Mouse (Mus musculus) CD8-positive naive resting alpha-beta T cell, adult 2 months (primary cell): ENCODE results near the gene Six6.

Experiments used
- DNase-seq, 2 experiments: peaks; one replicate each; pipeline ENCODE4 v3.0.0; 2022; ENCODE audit warnings: low read depth in 2 of 2, low spot score in 2 of 2

The Six6 gene

DNA sequence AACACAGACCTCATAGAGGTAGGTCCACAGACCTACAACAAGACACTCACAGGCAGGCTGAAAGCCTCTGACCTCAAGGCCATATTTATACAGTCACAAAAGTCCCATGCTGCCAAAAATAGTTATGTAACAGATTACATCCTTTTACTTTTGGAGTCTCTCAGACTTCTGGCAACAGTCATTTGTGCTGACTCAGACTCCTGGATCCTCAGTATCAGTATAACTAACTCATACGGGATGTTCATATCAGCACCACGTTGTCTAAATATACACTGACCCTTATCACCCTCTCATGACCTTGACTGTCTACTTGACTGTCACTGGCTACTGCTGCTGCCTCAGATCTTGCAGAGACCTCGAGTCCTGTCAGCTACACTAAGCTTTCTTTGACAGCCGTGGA is 15.2 kb downstream of the Six6 start:
- DNase-seq = no peak

GRCm38 (mm10) chr12:72957829-72958424 is 18.2 kb downstream of the Six6 start:
- no peak for DNase-seq

DNA sequence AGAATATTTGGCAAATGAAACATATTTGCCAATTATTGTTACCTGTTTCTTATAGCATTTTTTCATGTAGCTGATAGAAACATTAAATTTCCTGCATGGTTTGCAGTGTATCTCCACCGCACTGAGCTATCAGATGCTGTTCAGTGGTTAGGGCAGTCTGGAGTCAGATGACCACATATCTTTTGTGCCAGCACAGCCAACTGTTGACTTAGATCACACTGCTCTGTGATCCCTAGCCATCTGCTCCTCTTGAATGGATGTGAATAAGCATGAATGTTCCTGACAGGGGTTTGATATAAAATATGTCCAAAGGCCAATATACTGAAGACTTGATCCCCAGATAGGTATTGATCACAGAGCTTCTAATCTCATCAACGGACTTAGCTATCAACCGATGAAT is 18.8 kb downstream of the Six6 start:
- DNase-seq = no peak

DNA sequence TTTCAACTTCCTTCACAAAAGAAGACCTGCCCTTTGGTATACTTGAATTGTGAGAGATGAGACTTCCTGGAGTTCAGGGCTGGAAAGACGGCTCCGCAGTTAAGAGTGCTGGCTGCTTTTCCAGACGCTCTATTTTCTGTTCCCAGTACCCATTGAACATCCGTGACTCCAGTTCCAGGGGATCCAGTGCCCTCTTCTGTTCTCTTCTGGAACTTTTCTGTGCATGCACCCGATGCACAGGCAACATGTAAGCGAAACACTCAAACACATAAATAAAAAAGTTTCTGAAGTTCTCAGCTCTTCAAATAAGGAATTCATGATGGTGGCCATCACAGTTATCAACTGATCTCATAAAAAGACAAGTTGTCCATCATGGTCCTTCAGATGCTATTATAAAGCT is 23.1 kb downstream of the Six6 start:
- DNase-seq = no peak

- DNase-seq = no peak
Observed at GRCm38 (mm10) chr12:72967541-72967940, 27.8 kb downstream of the Six6 start.

GRCm38 (mm10) chr12:72970620-72971019 is 30.9 kb downstream of the Six6 start:
- no peak for DNase-seq

DNA sequence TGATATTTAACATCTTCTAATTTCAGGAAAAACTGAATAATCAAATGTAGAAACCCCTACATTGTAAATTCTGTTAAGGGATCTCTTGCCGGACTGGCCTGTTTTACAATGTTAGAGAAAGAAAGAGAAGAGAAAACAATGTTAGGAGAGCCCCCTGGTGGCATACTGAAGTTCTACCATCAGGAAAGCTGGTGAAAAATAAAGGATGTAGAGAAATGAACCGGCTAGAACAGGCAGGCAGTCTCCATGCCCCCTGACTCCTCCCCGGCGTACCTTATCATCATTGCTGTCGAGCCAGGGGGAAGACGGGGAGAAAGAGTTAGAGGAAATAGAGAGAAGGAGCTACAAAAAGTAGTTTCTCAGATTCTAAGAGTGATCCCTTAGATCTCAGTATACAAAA is 33.5 kb downstream of the Six6 start:
- peak; percentile 10 to 52 for DNase-seq

DNA sequence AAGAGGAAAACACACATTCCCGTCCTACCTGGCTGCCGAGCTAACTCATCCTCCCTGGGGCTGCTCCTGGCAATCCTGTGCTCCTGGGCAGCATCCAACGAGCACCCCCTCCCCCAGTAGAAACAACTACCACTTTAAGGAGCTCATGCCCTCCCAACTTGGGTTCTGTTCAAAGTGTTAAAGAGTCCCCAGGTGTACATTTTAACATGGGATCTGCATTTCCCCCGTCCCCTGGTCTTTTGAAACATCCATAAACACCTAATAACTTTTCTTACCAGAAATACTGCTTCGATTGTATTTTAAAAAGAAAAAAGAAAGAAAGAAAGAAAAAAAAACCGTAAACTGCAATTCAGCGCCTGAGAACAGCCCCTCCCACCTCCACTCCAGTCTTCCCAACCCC is 36.5 kb downstream of the Six6 start:
- no peak for DNase-seq

- DNase-seq = peak; percentile 49 to 69
Observed at GRCm38 (mm10) chr12:72976718-72977117, 37.0 kb downstream of the Six6 start.

GRCm38 (mm10) chr12:72977851-72978250 is 38.2 kb downstream of the Six6 start:
- no peak for DNase-seq

DNA sequence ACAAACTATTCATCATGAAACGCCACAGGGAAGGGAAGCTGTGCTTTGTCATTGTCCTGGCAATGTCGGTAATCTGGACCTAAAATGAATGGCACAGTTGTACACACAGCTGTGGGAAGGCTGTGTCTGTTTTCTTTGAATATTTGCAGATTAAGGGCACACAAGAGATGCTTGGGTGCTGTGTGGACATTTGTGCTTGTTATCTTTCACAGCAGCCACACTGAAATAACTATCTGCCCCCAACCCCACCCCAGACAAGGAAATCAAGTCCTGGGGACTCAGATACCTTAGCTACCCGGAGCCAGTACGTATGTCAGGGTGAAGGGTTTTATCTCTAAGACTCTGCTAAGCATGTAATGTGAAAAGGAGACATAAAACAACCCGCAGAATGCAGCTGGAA is 39.5 kb downstream of the Six6 start:
- no peak for DNase-seq

DNA sequence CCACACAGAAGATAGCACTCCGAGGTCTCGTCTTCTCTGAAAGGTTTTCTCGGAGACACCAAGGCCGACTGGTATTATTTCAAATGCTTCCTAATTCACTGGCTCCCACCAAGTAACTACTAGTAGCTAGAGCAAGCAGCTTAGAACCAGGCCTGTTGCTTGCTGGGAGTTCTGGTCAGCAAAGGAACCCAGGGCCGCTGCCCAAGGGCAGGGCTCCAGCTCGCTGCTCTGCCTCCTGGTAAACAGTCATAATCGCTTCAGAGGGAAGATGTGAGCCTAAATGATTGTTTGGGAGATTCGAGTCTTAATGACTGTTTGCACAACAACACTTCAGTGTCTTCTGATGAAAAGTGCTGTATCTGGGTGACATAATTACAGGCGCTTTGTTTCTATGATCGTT is 42.9 kb downstream of the Six6 start:
- DNase-seq = no peak

DNA sequence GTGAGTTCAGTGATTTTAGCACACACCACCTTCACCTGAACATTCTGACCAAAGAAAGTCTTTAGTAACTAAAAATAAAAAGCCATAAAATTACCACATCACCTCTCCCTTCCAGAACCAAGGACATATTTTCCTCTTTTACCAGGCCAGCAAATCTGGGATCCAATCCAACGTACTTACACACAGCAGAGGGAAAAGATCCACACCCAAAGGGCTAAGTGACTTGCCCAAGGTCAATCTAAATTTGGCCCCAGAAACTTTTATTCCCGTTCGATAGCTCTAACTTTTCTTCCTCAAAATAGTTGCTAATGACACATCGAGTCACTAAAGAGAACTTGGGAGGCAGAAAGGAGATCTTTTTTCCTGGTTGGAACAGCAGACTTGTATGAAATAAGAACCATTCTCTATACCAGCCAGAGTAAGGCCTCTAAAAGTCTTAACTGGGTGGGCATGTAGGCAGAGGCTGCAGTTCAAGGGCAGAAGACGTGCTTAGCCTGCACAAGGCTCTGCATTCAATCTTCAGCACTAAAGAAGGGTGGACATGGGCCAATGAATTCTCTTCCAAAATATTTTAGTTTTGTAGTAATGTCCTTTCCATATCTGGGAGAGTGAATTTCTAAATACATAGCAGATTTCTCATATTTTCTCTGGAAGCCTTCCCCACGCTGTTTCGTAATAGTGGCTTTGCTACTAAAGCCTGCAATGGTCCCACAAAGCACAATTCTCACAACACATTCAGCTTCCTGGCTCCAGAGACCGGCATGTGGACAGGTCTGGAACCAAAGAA is 43.6 kb downstream of the Six6 start:
- no peak for DNase-seq
